Mouse (Mus musculus) kidney, embryonic 14.5 days (tissue): ENCODE results near the gene Best2. TPM values are rescaled to one million over a fixed set of nuclear protein-coding genes. Genes with fewer than 3 reads are reported as not detected.

Source experiments
- ATAC-seq: fragments of 200-750 bp; cut with Nextera tagmentation; 2 replicates; pipeline ENCODE4 v1.8.0; 2017; ENCODE audit warnings: moderate number of reproducible peaks, mild to moderate bottlenecking, moderate TSS enrichment, moderate library complexity; ENCODE audit not compliant: low FRiP score, low TSS enrichment
- H3K27ac ChIP-seq: fragments of 300-500 bp; sonication (generic); 2 replicates; pipeline ENCODE4 v1.5.1; 2014; ENCODE audit warnings: low read depth, mild to moderate bottlenecking, low read length, moderate library complexity, mixed read lengths
- H3K27me3 ChIP-seq: fragments of 300-500 bp; sonication (generic); 2 replicates; pipeline ENCODE4 v1.6.1; 2014; ENCODE audit warnings: mild to moderate bottlenecking, low read length; ENCODE audit not compliant: control insufficient read depth, insufficient read depth
- H3K36me3 ChIP-seq: fragments of 300-500 bp; sonication (generic); 2 replicates; pipeline ENCODE4 v1.6.1; 2014; ENCODE audit warnings: low read length, mixed read lengths; ENCODE audit not compliant: control insufficient read depth, insufficient read depth
- H3K4me1 ChIP-seq: fragments of 300-500 bp; sonication (generic); 2 replicates; pipeline ENCODE4 v1.6.1; 2014; ENCODE audit warnings: low read length, mixed read lengths; ENCODE audit not compliant: control insufficient read depth, insufficient read depth
- H3K4me2 ChIP-seq: fragments of 300-500 bp; sonication (generic); replicated peaks from 2 replicates; pipeline ENCODE4 v1.6.1; 2014; ENCODE audit warnings: low read depth, mild to moderate bottlenecking, low read length
- H3K4me3 ChIP-seq: fragments of 300-500 bp; sonication (generic); 2 replicates; pipeline ENCODE4 v1.5.1; 2014; ENCODE audit warnings: mild to moderate bottlenecking, low read length
- H3K9ac ChIP-seq: fragments of 300-500 bp; sonication (generic); 2 replicates; pipeline ENCODE4 v1.6.1; 2014; ENCODE audit warnings: low read depth, mild to moderate bottlenecking, low read length, moderate library complexity
- H3K9me3 ChIP-seq: fragments of 300-500 bp; sonication (generic); 2 replicates; pipeline ENCODE4 v1.6.1; 2016; ENCODE audit warnings: low read length; ENCODE audit not compliant: control insufficient read depth
- WGBS: fragments of 180-500 bp; shearing (Covaris S2); extraction: QIAGEN DNeasy Blood & Tissue Kit; methylation state at CpG from one replicate; pipeline ENCODE4 v1.1.7; 2014; 5-methylcytosine and 5-hydroxymethylcytosine counted together
- polyA plus RNA-seq: library from polyadenylated mRNA; unstranded; fragments of >200 nt; fragmentation: Nextera tagmentation; extraction: Ambion mirVana; gene quantifications from 2 replicates; pipeline ENCODE4 v1.2.1, GENCODE M21; 2014

Gene Best2
- polyA plus RNA-seq, 1 experiment from 2014 or later: not detected

GRCm38 (mm10) chr8:84987903-84988302 is 26.4 kb downstream of the Best2 start:
- Histone ChIP-seq H3K9ac (no peak overlapping the region), H3K4me3 (no peak overlapping the region), H3K9me3 (no peaks in the 10 kb centered on the region), H3K27ac (no peak overlapping the region), H3K36me3 (no peaks in the 10 kb centered on the region), H3K4me2 (no peak overlapping the region), H3K27me3 (no peaks in the 10 kb centered on the region), H3K4me1 (peaks cover 30% of the 10 kb centered on the region)
- 64% methylated on average over 2 of the region's 2 CpGs for WGBS
- ATAC-seq: no peak

GRCm38 (mm10) chr8:84987388-84987787 is 26.9 kb downstream of the Best2 start:
- no peak overlapping the region for H3K27ac ChIP-seq
- WGBS: 86% methylated on average over 5 of the region's 5 CpGs
- H3K9ac ChIP-seq: no peak overlapping the region
- no peak overlapping the region for H3K4me3 ChIP-seq
- no peak for ATAC-seq
- H3K27me3 ChIP-seq: no peaks in the 10 kb centered on the region
- no peak overlapping the region for H3K4me2 ChIP-seq
- peaks cover 33% of the 10 kb centered on the region for H3K4me1 ChIP-seq
- H3K9me3 ChIP-seq: no peaks in the 10 kb centered on the region
- H3K36me3 ChIP-seq: no peaks in the 10 kb centered on the region

DNA sequence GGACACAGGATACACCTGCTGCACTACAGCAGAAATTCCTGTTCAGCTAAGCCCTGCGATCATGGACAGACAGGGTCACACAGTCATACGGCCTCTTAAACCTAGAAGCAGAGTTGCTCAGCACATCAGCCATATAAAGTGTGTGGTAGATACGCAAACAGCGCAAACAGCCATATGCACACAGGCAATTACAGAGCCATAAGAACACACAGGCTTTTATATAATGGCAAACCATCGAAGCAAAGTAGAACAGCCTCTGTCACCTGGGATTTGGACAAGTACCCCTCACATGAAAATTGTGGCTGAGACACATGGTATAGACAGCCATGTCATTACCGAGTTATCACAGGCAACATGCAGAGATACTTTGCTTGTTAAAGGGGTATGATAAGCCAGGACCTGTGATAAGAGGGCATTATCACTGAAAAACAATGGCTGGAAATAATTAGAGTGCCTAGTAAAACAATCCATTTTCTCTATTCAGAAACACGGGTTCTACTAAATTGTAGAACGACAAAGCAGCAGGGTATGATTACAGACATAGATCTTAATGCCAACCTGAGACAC is 27.9 kb downstream of the Best2 start:
- Histone ChIP-seq H3K27me3 (no peaks in the 10 kb centered on the region), H3K27ac (peak overlapping the region; percentile 74), H3K9ac (peak overlapping the region; percentile 58; the same call in 1 of the 2 replicates), H3K9me3 (no peaks in the 10 kb centered on the region), H3K4me1 (peaks cover 41% of the 10 kb centered on the region), H3K4me2 (peak overlapping the region; percentile 96), H3K4me3 (peak overlapping the region; percentile 48), H3K36me3 (no peaks in the 10 kb centered on the region)
- WGBS: 38% methylated on average over 8 of the region's 8 CpGs
- ATAC-seq: no peak

GRCm38 (mm10) chr8:84985684-84986378 is 28.5 kb downstream of the Best2 start:
- ATAC-seq: peak; percentile 46
- peak overlapping the region; percentile 58 for H3K9ac ChIP-seq
- H3K4me3 ChIP-seq: peak overlapping the region; percentile 48
- peaks cover 47% of the 10 kb centered on the region for H3K4me1 ChIP-seq
- under 1% methylated on average over 52 of the region's 53 CpGs for WGBS
- H3K27me3 ChIP-seq: no peaks in the 10 kb centered on the region
- no peaks in the 10 kb centered on the region for H3K36me3 ChIP-seq
- no peaks in the 10 kb centered on the region for H3K9me3 ChIP-seq
- H3K27ac ChIP-seq: peak overlapping the region; percentile 74
- peak overlapping the region; percentile 96 for H3K4me2 ChIP-seq

GRCm38 (mm10) chr8:84985049-84985683 is 29.2 kb downstream of the Best2 start:
- peak overlapping the region; percentile 48 for H3K4me3 ChIP-seq
- H3K4me2 ChIP-seq: peak overlapping the region; percentile 96
- no peaks in the 10 kb centered on the region for H3K27me3 ChIP-seq
- ATAC-seq: no peak; the same call in 1 of the 2 replicates
- H3K9me3 ChIP-seq: no peaks in the 10 kb centered on the region
- under 1% methylated on average over 23 of the region's 23 CpGs for WGBS
- H3K9ac ChIP-seq: peak overlapping the region; percentile 58
- peak overlapping the region; percentile 74; the same call in 1 of the 2 replicates for H3K27ac ChIP-seq
- peaks cover 53% of the 10 kb centered on the region for H3K4me1 ChIP-seq
- no peaks in the 10 kb centered on the region for H3K36me3 ChIP-seq

- peaks cover 52% of the 10 kb centered on the region for H3K4me1 ChIP-seq
- no peaks in the 10 kb centered on the region for H3K9me3 ChIP-seq
- peak overlapping the region; percentile 96 for H3K4me2 ChIP-seq
- no peaks in the 10 kb centered on the region for H3K27me3 ChIP-seq
- H3K9ac ChIP-seq: peak overlapping the region; percentile 58; the same call in 1 of the 2 replicates
- H3K36me3 ChIP-seq: no peaks in the 10 kb centered on the region
- ATAC-seq: no peak
- H3K4me3 ChIP-seq: peak overlapping the region; percentile 48
- peak overlapping the region; percentile 74; the same call in 1 of the 2 replicates for H3K27ac ChIP-seq
- 3% methylated on average over 15 of the region's 16 CpGs for WGBS
Measured at GRCm38 (mm10) chr8:84984294-84985048, 29.9 kb downstream of the Best2 start.

DNA sequence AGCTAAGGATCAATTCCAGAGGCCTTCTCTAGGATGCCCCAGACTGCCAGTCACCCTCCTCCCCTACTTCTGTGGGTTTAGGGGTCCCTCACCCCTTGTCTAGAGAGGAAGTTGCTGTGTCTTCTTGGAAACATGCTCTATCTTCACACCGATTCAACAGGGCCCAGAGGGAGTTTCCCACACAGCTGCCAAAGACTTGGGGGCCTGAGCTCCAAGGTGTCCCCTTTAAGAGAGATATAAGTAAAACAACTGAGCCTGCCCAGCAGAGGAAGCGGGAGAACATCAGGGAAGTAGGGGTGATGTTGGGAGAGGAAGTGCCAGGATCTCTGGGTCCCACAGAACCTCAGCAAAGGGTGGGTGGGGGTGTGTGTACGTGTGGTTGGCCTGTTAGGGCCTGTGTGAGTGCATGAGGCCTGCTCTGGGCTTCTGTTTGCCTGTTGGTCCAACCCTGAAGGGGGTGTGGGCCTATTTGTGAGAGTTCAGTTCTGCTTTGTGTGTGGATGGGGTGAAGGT is 31.8 kb downstream of the Best2 start:
- H3K4me2 ChIP-seq: no peak overlapping the region
- no peaks in the 10 kb centered on the region for H3K36me3 ChIP-seq
- no peak for ATAC-seq
- 73% methylated on average over 3 of the region's 3 CpGs for WGBS
- no peak overlapping the region for H3K9ac ChIP-seq
- peaks cover 63% of the 10 kb centered on the region for H3K4me1 ChIP-seq
- H3K27me3 ChIP-seq: no peaks in the 10 kb centered on the region
- no peak overlapping the region for H3K27ac ChIP-seq
- H3K9me3 ChIP-seq: no peaks in the 10 kb centered on the region
- H3K4me3 ChIP-seq: no peak overlapping the region

DNA sequence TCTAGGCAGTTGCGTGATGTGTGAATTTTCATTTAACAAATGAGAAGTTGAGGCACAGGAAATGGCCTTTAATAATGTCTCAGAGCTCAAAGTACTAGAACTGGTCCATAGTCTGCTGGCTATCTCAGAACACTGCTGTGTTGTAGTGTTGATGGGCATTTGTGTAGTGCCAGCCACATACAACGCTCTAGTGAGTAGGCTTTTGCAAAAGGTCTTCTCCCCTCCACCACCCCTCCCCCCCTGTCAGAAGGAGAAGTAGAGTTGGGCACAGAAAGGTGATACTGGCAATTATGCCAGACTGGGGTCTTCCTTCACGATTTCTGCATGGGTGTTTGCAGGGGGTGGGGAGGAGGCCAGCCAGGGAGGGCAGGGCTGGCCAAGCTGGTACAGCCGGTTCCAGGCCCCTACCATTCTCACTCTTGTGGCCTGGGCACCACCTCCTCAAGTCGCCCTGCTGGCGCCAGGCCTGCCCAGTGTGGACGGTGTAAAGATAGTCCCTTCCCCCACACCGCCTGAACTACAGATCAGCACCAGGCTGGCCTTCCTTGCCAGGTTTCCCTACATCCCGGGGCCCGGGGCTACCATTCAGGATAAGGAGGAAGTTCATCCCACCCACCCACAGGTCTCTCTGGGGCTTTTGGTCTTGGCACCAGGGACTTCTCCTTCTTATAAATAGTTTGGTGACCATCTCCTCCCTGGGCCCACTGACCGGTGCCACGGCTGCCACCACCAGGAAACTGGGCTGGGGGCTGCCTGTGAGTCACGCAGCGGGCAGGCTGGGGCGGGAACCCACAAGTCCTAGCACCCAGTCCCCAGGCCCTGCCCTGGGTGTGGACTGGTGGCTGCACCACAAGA is 32.5 kb downstream of the Best2 start:
- no peak overlapping the region; the same call in 1 of the 2 replicates for H3K27ac ChIP-seq
- no peak overlapping the region for H3K4me3 ChIP-seq
- H3K9ac ChIP-seq: no peak overlapping the region
- H3K4me1 ChIP-seq: peaks cover 68% of the 10 kb centered on the region
- H3K9me3 ChIP-seq: no peaks in the 10 kb centered on the region
- no peaks in the 10 kb centered on the region; the same call in 1 of the 2 replicates for H3K27me3 ChIP-seq
- H3K36me3 ChIP-seq: no peaks in the 10 kb centered on the region
- H3K4me2 ChIP-seq: no peak overlapping the region
- no peak for ATAC-seq
- 73% methylated on average over 15 of the region's 15 CpGs for WGBS
